In the genomic region with DNA sequence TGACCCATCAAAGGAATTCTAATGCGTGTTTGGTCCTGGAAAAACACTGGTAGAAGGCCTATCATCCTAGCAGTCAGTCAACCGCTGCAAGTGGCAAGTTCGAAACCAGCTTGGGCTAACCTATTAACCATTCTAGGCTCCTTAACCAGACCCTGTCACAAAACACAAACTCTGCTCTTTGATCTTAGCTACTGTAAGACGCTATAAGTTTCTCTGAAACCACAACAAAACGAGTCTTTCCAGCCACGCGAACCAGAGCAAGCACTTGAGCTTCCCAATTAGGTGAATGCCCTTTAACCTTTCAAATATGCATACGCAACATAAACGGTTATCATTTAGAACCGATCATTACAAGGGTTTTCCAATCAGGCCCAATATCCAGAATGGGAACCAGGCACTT, we compare ENCODE assay signal across 7 mouse cellular contexts. TPM values are rescaled to one million over a fixed set of nuclear protein-coding genes. Genes with fewer than 3 reads are reported as not detected.
DNase-seq lines count a peak whose midpoint lies in the region; ATAC-seq and TF ChIP-seq lines count a peak whose summit lies in the region.

No protein-coding gene starts in this region.

- H3K4me1 ChIP-seq in testis, adult 2 months (ENCODE audit: control insufficient read depth, insufficient read depth, low read length), result peaks cover 5% of the 10 kb centered on the region
- H3K4me1 ChIP-seq in forebrain, embryonic 12.5 days, result peaks cover 27% of the 10 kb centered on the region
- H3K4me1 ChIP-seq in liver, embryonic 11.5 days (replicated peaks; ENCODE audit: control insufficient read depth, insufficient read depth, low read length), result peaks cover 10% of the 10 kb centered on the region
- peaks cover 13% of the 10 kb centered on the region; the same call in 1 of the 2 replicates for H3K4me1 ChIP-seq in stomach, embryonic 16.5 days (ENCODE audit: control insufficient read depth, insufficient read depth, low read length)

- no peak for TF ChIP-seq POLR2A in testis, adult 2 months (IDR thresholded peaks at IDR 0.05; ENCODE audit: control insufficient read depth, low read depth, low read length)

- no peak for TF ChIP-seq CTCF in testis, adult 2 months (IDR thresholded peaks at IDR 0.05; ENCODE audit: control insufficient read depth, insufficient read depth, insufficient replicate concordance, low read depth, low read length)

- peak overlapping the region; percentile 89 for H3K4me3 ChIP-seq in testis, adult 2 months (ENCODE audit: control insufficient read depth, low read depth, low read length)
- H3K4me3 ChIP-seq in forebrain, embryonic 12.5 days (replicated peaks), result peak overlapping the region; percentile 80
- H3K4me3 ChIP-seq in liver, embryonic 11.5 days (ENCODE audit: low read depth, low read length), result peak overlapping the region; percentile 89
- H3K4me3 ChIP-seq in stomach, embryonic 16.5 days (replicated peaks; ENCODE audit: low read length), result peak overlapping the region; percentile 70

- no peaks in the 10 kb centered on the region for H3K27me3 ChIP-seq in testis, adult 2 months (ENCODE audit: control insufficient read depth, insufficient read depth, low read length)
- no peaks in the 10 kb centered on the region for H3K27me3 ChIP-seq in forebrain, embryonic 12.5 days
- H3K27me3 ChIP-seq in liver, embryonic 11.5 days (replicated peaks; ENCODE audit: control insufficient read depth, insufficient read depth, low read length), result no peaks in the 10 kb centered on the region
- H3K27me3 ChIP-seq in stomach, embryonic 16.5 days (ENCODE audit: control insufficient read depth, insufficient read depth, low read length), result no peaks in the 10 kb centered on the region

- no peak; the same call in 1 of the 2 replicates for ATAC-seq in forebrain, embryonic 12.5 days (ENCODE audit: low FRiP score)
- no peak for ATAC-seq in liver, embryonic 11.5 days (replicated peaks; ENCODE audit: low FRiP score)
- ATAC-seq in stomach, embryonic 16.5 days (ENCODE audit: insufficient read depth, low FRiP score), result no peak

- H3K36me3 ChIP-seq in testis, adult 2 months (ENCODE audit: control insufficient read depth, insufficient read depth, low read length), result no peaks in the 10 kb centered on the region
- no peaks in the 10 kb centered on the region for H3K36me3 ChIP-seq in forebrain, embryonic 12.5 days (replicated peaks)
- no peaks in the 10 kb centered on the region for H3K36me3 ChIP-seq in liver, embryonic 11.5 days (ENCODE audit: control insufficient read depth, insufficient read depth, low read length)
- H3K36me3 ChIP-seq in stomach, embryonic 16.5 days (ENCODE audit: control insufficient read depth, insufficient read depth, low read length), result no peaks in the 10 kb centered on the region; the same call in 1 of the 2 replicates

- H3K9ac ChIP-seq in forebrain, embryonic 12.5 days, result peak overlapping the region; percentile 93; the same call in 1 of the 2 replicates
- H3K9ac ChIP-seq in liver, embryonic 11.5 days (ENCODE audit: low read depth, low read length), result peak overlapping the region; percentile 98
- H3K9ac ChIP-seq in stomach, embryonic 16.5 days (ENCODE audit: low read length), result peak overlapping the region; percentile 98

- H3K9me3 ChIP-seq in forebrain, embryonic 12.5 days, result no peaks in the 10 kb centered on the region
- H3K9me3 ChIP-seq in liver, embryonic 11.5 days (ENCODE audit: control insufficient read depth, low read length), result no peaks in the 10 kb centered on the region
- H3K9me3 ChIP-seq in stomach, embryonic 16.5 days (replicated peaks; ENCODE audit: control insufficient read depth, low read length), result no peaks in the 10 kb centered on the region

- peak overlapping the region; percentile 83 for H3K27ac ChIP-seq in testis, adult 2 months (ENCODE audit: control insufficient read depth, insufficient read depth, low read depth, low read length)
- peak overlapping the region; percentile 93 for H3K27ac ChIP-seq in forebrain, embryonic 12.5 days
- H3K27ac ChIP-seq in liver, embryonic 11.5 days (ENCODE audit: low read depth, low read length), result peak overlapping the region; percentile 98
- H3K27ac ChIP-seq in stomach, embryonic 16.5 days (ENCODE audit: low read length), result peak overlapping the region; percentile 97

- no peak for DNase-seq in testis, postnatal 10 days (ENCODE audit: low spot score)
- no peak for DNase-seq in liver, embryonic 11.5 days (ENCODE audit: low spot score)
- no peak for DNase-seq in cerebellum, adult 11 months
- no peak for DNase-seq in adrenal gland, postnatal 25 days

- 64% methylated on average over 10 of the region's 10 CpGs for WGBS in forebrain, embryonic 12.5 days
- whole genome bisulfite sequencing in liver, embryonic 11.5 days, result 49% methylated on average over 10 of the region's 10 CpGs
- 44% methylated on average over 10 of the region's 10 CpGs for WGBS in stomach, embryonic 16.5 days

- H3K4me2 ChIP-seq in forebrain, embryonic 12.5 days, result peak overlapping the region; percentile 69
- peak overlapping the region; percentile 83 for H3K4me2 ChIP-seq in liver, embryonic 11.5 days
- H3K4me2 ChIP-seq in stomach, embryonic 16.5 days (ENCODE audit: low read depth, low read length), result peak overlapping the region; percentile 79

RNA-seq across cellular contexts. Expression of a gene that starts 33.7 kb away (rescaled TPM):
- 2.2 and 2.4 TPM in 2 replicates for polyA plus RNA-seq in testis, adult 2 months (2012; rRNA removed)
- polyA plus RNA-seq in forebrain, embryonic 12.5 days (2016; fragmentation: Nextera tagmentation; extraction: Ambion mirVana), result 14.7 and 15.7 TPM in 2 replicates
- polyA plus RNA-seq in liver, embryonic 11.5 days (2014; fragmentation: Nextera tagmentation; extraction: Ambion mirVana), result 10.0 and 10.1 TPM in 2 replicates
- 19.4 and 21.2 TPM in 2 replicates for polyA plus RNA-seq in stomach, embryonic 16.5 days (2015; fragmentation: Nextera tagmentation; extraction: Ambion mirVana)
- total RNA-seq in adrenal gland, postnatal 25 days (2021), result 56.5 and 65.6 TPM in 2 replicates
